Mouse (Mus musculus): Measurements from ENCODE around the gene Il25.
"Not testable (repeated sequence)": the region's sequence is repeated elsewhere in the genome, so short reads cannot be mapped to it uniquely, and the experiment has no call there.

The Il25 gene

DNA sequence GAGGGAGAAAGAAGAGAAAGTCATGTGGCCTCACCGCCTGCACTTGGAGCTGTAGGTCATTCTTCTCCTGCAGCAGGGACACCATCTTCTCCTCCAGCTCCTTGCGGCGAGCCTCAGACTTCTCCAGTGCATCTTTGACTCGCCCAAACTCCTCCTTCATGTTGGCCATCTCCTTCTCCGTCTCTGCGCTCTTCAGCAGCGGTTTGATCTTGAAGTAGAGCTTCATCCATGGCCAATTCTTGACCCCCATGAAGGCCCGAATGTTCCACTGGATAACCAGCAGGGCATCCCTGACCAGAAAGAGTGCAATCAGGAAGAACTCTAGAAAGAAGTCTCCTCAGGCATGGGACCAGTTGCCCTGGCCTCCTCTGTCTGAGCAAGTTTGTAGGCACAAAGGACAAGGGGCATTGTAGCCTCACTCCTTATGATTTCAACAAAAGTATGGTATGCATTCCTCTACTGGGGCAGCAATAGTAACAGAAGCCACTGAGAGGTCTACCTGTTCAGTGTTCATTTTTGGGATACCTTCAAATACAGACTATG, 21.2 kb downstream of the Il25 start:
- in situ Hi-C loops (cut with MboI, MseI), result no loop called here

GRCm38 (mm10) chr14:54954474-54954873, 22.0 kb downstream of the Il25 start:
- in situ Hi-C loops (cut with MboI, MseI), result no loop called here

DNA sequence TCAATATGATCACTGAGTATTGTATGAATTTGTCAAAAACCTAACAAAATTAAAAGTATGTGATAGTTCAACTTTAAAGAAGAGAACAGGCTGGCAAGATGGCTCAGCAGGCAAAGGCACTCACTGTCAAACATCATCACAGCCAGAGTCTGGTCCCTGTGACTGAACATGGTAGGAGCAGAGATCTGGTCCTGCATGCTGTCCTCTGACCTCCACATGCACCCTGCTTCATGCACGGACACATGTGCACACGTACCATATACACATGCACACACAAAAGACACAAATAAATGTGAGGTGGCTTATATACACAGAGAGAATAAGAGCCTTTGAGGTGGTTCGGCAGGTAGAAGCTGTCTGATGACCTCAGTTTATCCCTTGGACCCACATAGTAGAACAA, 23.0 kb downstream of the Il25 start:
- in situ Hi-C loops (cut with MboI, MseI), result no loop called here

DNA sequence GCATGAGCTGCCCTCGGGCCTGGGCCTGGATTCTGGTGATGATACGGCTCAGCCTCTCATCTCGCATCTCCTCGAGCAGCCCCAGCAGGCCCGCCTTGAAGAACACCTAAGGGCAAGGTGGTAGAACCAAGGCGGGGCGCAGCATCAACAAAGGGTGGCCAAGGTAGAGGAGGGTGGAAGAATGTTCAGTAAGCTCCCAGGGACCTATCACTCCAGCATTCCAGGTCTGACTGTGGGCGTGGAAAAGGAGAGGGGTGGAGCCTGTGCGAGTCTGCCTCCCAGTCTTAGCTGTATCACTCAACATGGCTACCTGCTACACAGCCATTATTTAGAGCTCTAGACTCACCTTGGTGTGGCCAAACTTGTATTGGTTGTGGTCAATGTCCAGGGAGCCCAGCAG, 24.0 kb downstream of the Il25 start:
- in situ Hi-C loops (cut with MboI, MseI), result no loop called here

DNA sequence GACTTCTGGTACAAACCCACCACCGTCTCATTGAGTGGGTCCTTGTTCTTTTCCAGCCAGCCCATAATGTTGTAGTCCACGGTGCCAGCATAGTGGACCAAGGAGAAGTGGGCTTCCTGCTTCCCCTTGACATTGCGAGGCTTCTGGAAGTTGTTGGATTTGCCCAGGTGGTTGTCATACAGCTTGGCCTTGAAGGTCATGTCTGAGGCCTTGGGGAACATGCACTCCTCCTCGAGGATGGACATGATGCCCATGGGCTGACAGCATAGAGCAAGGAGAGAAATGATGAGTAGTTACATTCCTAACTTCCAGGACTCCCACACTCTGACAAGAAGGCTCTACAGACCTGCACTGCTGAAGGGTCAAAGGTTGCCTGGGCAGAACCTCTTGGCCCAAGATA, 26.0 kb downstream of the Il25 start:
- in situ Hi-C loops (cut with MboI, MseI), result no loop called here

DNA sequence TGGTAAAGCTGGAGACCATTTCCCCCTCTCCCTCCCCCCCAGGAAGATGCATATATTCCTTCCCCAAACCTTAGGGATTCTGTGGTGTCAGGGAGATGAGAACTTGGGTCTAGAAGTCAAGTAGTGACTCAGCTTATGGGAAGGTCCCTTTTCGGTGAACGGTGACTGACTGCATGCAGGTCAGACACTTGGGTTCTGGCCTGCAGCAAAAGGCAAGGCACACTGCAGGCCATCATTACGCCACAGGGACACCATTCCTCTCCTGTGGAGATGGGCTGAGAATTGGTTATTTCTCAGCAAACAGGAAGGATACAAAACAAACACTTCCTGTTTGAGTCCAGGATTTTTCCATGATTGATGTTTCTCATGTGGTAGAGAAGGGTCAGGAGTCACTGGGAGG, 26.7 kb downstream of the Il25 start:
- in situ Hi-C loops (cut with MboI, MseI), result no loop called here

DNA sequence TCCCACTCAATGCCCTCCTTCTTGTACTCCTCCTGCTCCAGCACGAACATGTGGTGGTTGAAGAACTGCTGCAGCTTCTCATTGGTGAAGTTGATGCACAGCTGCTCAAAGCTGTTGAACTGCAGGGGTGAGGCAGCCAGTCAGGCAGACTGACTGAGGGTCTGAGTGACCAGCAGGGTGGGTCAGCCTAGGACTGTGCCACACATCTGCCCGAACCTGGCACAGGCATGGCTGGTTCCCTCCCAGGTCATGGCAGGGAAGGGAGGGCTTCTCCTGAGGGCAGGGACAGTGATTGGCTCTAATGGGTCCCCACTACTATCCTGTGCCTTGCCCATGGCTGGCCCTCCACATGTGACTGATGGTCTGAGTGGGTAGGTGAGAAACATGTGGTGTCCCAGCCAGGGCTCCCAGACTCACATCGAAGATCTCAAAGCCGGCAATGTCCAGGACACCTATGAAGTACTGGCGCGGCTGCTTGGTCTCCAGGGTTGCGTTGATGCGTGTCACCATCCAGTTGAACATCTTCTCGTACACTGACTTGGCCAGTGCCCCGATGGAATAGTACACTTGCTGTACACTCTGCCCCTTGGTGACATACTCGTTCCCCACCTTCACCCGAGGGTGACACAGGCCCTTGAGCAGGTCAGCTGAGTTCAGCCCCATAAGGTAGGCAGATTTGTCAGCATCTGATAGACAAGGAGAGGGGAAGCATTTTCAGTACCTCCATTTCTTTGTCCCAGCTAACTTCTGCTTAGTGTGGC, 27.5 kb downstream of the Il25 start:
- in situ Hi-C loops (cut with MboI, MseI), result not testable (repeated sequence)

GRCm38 (mm10) chr14:54960769-54961168, 28.3 kb downstream of the Il25 start:
- in situ Hi-C loops (cut with MboI, MseI), result no loop called here

GRCm38 (mm10) chr14:54961487-54961886, 29.0 kb downstream of the Il25 start:
- in situ Hi-C loops (cut with MboI, MseI), result no loop called here

DNA sequence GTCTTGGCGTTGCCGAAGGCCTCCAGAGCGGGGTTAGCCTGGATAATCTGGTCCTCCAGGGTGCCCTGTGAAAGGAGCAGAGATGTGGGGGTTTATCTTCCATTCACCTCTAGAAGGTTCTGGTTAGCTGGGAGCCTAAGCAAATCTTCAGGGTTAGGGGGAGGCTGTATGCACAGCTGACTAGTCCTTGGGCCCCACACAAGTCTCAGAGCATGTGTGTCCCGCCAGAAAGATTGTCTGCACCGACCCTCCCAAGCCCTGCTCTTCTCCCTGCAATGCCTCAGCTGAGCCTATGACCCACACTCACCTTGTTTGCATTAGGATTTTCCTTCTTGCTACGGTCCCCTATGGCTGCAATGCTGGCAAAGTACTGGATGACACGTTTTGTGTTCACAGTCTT, 30.2 kb downstream of the Il25 start:
- in situ Hi-C loops (cut with MboI, MseI), result no loop called here

- in situ Hi-C loops (cut with MboI, MseI), result no loop called here
Observed at GRCm38 (mm10) chr14:54963727-54964126, 31.2 kb downstream of the Il25 start.

GRCm38 (mm10) chr14:54965044-54965443, 32.5 kb downstream of the Il25 start:
- in situ Hi-C loops (cut with MboI, MseI), result no loop called here

DNA sequence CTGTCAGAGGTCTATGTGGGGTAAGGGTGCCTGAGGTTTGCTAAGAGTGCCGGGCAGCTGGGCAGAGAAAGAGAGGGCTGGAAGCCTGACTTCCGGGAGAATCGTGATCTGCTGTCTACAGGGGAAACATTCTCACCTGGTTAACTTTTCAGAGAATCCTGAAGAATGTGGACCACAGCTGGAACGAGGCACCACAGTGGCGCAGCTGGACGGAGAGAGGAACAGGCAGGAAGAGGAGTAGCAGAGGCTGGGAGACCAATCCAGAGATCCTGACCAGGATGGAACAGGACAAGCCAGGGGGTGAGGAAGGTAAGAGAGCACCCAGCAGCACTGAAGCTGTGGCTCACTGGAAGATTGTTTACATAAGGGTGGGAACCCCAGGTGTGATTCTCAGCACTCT, 33.1 kb downstream of the Il25 start:
- in situ Hi-C loops (cut with MboI, MseI), result no loop called here

- in situ Hi-C loops (cut with MboI, MseI), result no loop called here
Observed at GRCm38 (mm10) chr14:54966320-54966977, 34.0 kb downstream of the Il25 start, which contains the start of gene Myh6. Gene Myh6 (minus strand): TSS chr14:54966927.

DNA sequence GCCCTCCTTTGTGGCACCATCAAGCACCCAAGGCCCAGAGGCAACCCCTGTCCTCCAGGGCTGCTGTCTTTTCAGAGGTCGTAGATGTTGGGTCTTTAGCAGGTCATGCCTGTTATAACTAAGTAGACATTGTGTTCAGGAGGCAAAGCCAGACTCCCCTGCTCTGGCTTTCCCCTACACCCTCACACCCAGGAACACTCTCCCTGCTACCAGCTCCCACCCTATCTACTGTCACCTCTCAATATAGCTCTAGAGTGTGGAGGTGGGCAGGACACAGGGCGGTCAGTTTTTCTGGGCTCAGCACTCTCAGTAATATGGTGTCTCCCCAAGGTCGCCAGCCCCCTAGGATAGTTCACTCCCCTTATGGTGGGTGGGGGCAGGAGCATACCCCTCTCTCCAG, 35.4 kb downstream of the Il25 start:
- in situ Hi-C loops (cut with MboI, MseI), result no loop called here

- in situ Hi-C loops (cut with MboI, MseI), result no loop called here
Observed at GRCm38 (mm10) chr14:54968344-54968743, 35.8 kb downstream of the Il25 start.

DNA sequence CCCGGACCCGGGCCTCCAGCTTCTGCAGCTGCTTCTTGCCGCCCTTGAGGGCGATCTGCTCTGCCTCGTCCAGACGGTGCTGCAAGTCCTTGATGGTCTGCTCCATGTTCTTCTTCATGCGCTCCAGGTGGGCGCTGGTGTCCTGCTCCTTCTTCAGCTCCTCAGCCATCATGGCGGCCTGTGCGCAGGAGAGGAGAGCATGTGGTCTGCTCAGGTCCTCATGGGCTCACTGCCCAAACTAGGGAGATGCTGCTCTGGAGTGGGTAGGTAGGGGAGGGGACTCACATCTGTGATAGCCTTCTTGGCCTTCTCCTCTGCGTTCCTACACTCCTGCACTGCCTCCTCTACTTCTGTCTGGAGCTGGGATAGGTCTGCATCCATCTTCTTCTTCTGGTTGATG, 40.3 kb downstream of the Il25 start:
- in situ Hi-C loops (cut with MboI, MseI), result not testable (repeated sequence)

- in situ Hi-C loops (cut with MboI, MseI), result no loop called here
Observed at GRCm38 (mm10) chr14:54974068-54974791, 41.7 kb downstream of the Il25 start.

GRCm38 (mm10) chr14:54976633-54977032, 44.1 kb downstream of the Il25 start, which contains the start of gene Gm17428:
Gene Gm17428 (plus strand): TSS chr14:54976933.
- in situ Hi-C loops (cut with MboI, MseI), result no loop called here

DNA sequence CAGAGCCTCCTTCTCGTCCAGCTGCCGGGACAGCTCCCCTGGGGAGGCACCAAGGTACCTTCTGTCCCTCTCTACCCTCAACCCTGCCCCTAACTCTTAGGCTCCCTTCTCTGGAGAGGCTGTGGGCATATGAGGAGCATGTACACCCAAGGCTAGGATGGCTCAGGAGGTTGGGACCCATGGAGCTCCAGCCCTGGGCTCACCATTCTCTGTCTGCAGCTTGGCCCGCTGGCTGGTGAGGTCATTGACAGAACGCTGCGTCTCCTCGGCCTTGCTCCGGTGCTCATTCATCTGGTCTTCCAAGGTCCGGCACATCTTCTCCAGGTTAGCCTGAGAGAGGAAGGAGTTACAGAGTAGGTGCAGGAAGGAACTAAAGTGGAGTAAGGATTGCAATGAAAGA, 46.2 kb downstream of the Il25 start:
- in situ Hi-C loops (cut with MboI, MseI), result no loop called here

GRCm38 (mm10) chr14:54981934-54982333, 49.4 kb downstream of the Il25 start:
- in situ Hi-C loops (cut with MboI, MseI), result no loop called here
